Mouse (Mus musculus): Measurements from ENCODE around the gene Crmp1. TPM values are rescaled to one million over a fixed set of nuclear protein-coding genes. Genes with fewer than 3 reads are reported as not detected.

Gene Crmp1
- polyA plus RNA-seq, 1 experiment from 2014 or later, result 776 TPM

- H3K27ac ChIP-seq (replicated peaks), result no peak overlapping the region
- H3K4me2 ChIP-seq, result no peak overlapping the region
- peaks cover 89% of the 10 kb centered on the region for H3K4me1 ChIP-seq (replicated peaks)
- no peak overlapping the region for H3K4me3 ChIP-seq
- no peaks in the 10 kb centered on the region for H3K9me3 ChIP-seq
- H3K9ac ChIP-seq, result no peak overlapping the region
- ATAC-seq (ENCODE audit: low read depth), result no peak
- peaks cover 22% of the 10 kb centered on the region for H3K36me3 ChIP-seq
- no peaks in the 10 kb centered on the region for H3K27me3 ChIP-seq
- 60% methylated on average over 4 of the region's 4 CpGs for WGBS
Observed at GRCm38 (mm10) chr5:37254523-37254922, 12.8 kb downstream of the Crmp1 start.

- Histone ChIP-seq H3K36me3 (peaks cover 14% of the 10 kb centered on the region), H3K9ac (no peak overlapping the region), H3K4me2 (no peak overlapping the region), H3K27me3 (no peaks in the 10 kb centered on the region), H3K27ac (replicated peaks) (0 out of 2 replicates have a peak overlapping the region, but pooled peaks have one; percentile 7), H3K4me3 (no peak overlapping the region), H3K9me3 (no peaks in the 10 kb centered on the region), H3K4me1 (replicated peaks) (peaks cover 88% of the 10 kb centered on the region)
- WGBS, result 61% methylated on average over 7 of the region's 7 CpGs
- ATAC-seq (ENCODE audit: low read depth), result no peak
Observed at GRCm38 (mm10) chr5:37256823-37257222, 15.1 kb downstream of the Crmp1 start.

- Histone ChIP-seq H3K9me3 (no peaks in the 10 kb centered on the region), H3K4me3 (no peak overlapping the region), H3K27ac (replicated peaks) (0 out of 2 replicates have a peak overlapping the region, but pooled peaks have one; percentile 23), H3K4me1 (replicated peaks) (peaks cover 87% of the 10 kb centered on the region), H3K4me2 (no peak overlapping the region), H3K36me3 (peaks cover 11% of the 10 kb centered on the region), H3K9ac (no peak overlapping the region), H3K27me3 (no peaks in the 10 kb centered on the region)
- 63% methylated on average over 5 of the region's 5 CpGs for WGBS
- ATAC-seq (ENCODE audit: low read depth), result no peak
Observed at GRCm38 (mm10) chr5:37257243-37257642, 15.5 kb downstream of the Crmp1 start.

- WGBS, result 35% methylated on average over 5 of the region's 5 CpGs
Observed at GRCm38 (mm10) chr5:37261734-37262133, 20.0 kb downstream of the Crmp1 start.

GRCm38 (mm10) chr5:37263816-37264215, 22.1 kb downstream of the Crmp1 start:
- Histone ChIP-seq H3K4me3 (no peak overlapping the region), H3K9ac (no peak overlapping the region), H3K9me3 (no peaks in the 10 kb centered on the region), H3K27ac (replicated peaks) (no peak overlapping the region), H3K27me3 (no peaks in the 10 kb centered on the region), H3K4me2 (no peak overlapping the region), H3K36me3 (peaks cover 36% of the 10 kb centered on the region), H3K4me1 (replicated peaks) (peaks cover 51% of the 10 kb centered on the region)
- WGBS, result 46% methylated on average over 6 of the region's 6 CpGs
- no peak for ATAC-seq (ENCODE audit: low read depth)

More at GRCm38 (mm10) chr5:37261734-37262133, 20.0 kb downstream of the Crmp1 start:
- Histone ChIP-seq H3K9ac (no peak overlapping the region), H3K4me1 (replicated peaks) (peaks cover 70% of the 10 kb centered on the region), H3K9me3 (no peaks in the 10 kb centered on the region), H3K4me2 (no peak overlapping the region), H3K36me3 (peaks cover 18% of the 10 kb centered on the region), H3K27ac (replicated peaks) (0 out of 2 replicates have a peak overlapping the region, but pooled peaks have one; percentile 14), H3K4me3 (no peak overlapping the region), H3K27me3 (no peaks in the 10 kb centered on the region)
- peak; percentile 52 for ATAC-seq (ENCODE audit: low read depth)

GRCm38 (mm10) chr5:37281021-37281420, 39.3 kb downstream of the Crmp1 start:
- Histone ChIP-seq H3K27ac (replicated peaks) (no peak overlapping the region), H3K36me3 (peaks cover 94% of the 10 kb centered on the region), H3K9me3 (no peaks in the 10 kb centered on the region), H3K4me2 (no peak overlapping the region), H3K9ac (no peak overlapping the region), H3K4me1 (replicated peaks) (no peaks in the 10 kb centered on the region), H3K27me3 (no peaks in the 10 kb centered on the region), H3K4me3 (no peak overlapping the region)
- WGBS, result 92% methylated on average over 11 of the region's 11 CpGs
- ATAC-seq (ENCODE audit: low read depth), result no peak

- 62% methylated on average over 3 of the region's 3 CpGs for WGBS
- no peaks in the 10 kb centered on the region for H3K9me3 ChIP-seq
- H3K9ac ChIP-seq, result no peak overlapping the region
- no peaks in the 10 kb centered on the region for H3K27me3 ChIP-seq
- 0 out of 2 replicates have a peak overlapping the region, but pooled peaks have one; percentile 7 for H3K27ac ChIP-seq (replicated peaks)
- H3K4me1 ChIP-seq (replicated peaks), result no peaks in the 10 kb centered on the region
- peaks cover 89% of the 10 kb centered on the region for H3K36me3 ChIP-seq
- H3K4me3 ChIP-seq, result no peak overlapping the region
- ATAC-seq (ENCODE audit: low read depth), result peak; percentile 51
- H3K4me2 ChIP-seq, result no peak overlapping the region
Observed at GRCm38 (mm10) chr5:37288374-37288773, 46.6 kb downstream of the Crmp1 start.

GRCm38 (mm10) chr5:37289236-37289635, 47.5 kb downstream of the Crmp1 start:
- no peak overlapping the region for H3K4me3 ChIP-seq
- ATAC-seq (ENCODE audit: low read depth), result peak; percentile 21; the same call in 1 of the 2 replicates
- H3K9me3 ChIP-seq, result no peaks in the 10 kb centered on the region
- no peak overlapping the region for H3K27ac ChIP-seq (replicated peaks)
- H3K27me3 ChIP-seq, result no peaks in the 10 kb centered on the region
- no peaks in the 10 kb centered on the region for H3K4me1 ChIP-seq (replicated peaks)
- H3K4me2 ChIP-seq, result no peak overlapping the region
- WGBS, result 19% methylated on average over 3 of the region's 3 CpGs
- no peak overlapping the region for H3K9ac ChIP-seq
- peaks cover 80% of the 10 kb centered on the region for H3K36me3 ChIP-seq

GRCm38 (mm10) chr5:37290983-37291382, 49.2 kb downstream of the Crmp1 start:
- no peak for ATAC-seq (ENCODE audit: low read depth)
- H3K4me2 ChIP-seq, result no peak overlapping the region
- H3K27ac ChIP-seq (replicated peaks), result no peak overlapping the region
- 72% methylated on average over 9 of the region's 9 CpGs for WGBS
- H3K9me3 ChIP-seq, result no peaks in the 10 kb centered on the region
- H3K4me1 ChIP-seq (replicated peaks), result no peaks in the 10 kb centered on the region
- H3K36me3 ChIP-seq, result peaks cover 67% of the 10 kb centered on the region
- no peak overlapping the region for H3K9ac ChIP-seq
- H3K4me3 ChIP-seq, result no peak overlapping the region
- H3K27me3 ChIP-seq, result no peaks in the 10 kb centered on the region

- 0 out of 2 replicates have a peak, but pooled peaks have one; percentile 16 for ATAC-seq (ENCODE audit: low read depth)
- Histone ChIP-seq H3K27ac (replicated peaks) (no peak overlapping the region), H3K4me2 (no peak overlapping the region), H3K9ac (no peak overlapping the region), H3K4me3 (no peak overlapping the region), H3K36me3 (peaks cover 11% of the 10 kb centered on the region), H3K27me3 (no peaks in the 10 kb centered on the region), H3K9me3 (no peaks in the 10 kb centered on the region), H3K4me1 (replicated peaks) (no peaks in the 10 kb centered on the region)
- WGBS, result 73% methylated on average over 10 of the region's 10 CpGs
Observed at GRCm38 (mm10) chr5:37296717-37297116, 55.0 kb downstream of the Crmp1 start.

- Histone ChIP-seq H3K36me3 (no peaks in the 10 kb centered on the region), H3K4me1 (replicated peaks) (no peaks in the 10 kb centered on the region), H3K4me3 (no peak overlapping the region), H3K27ac (replicated peaks) (no peak overlapping the region), H3K4me2 (no peak overlapping the region), H3K9me3 (no peaks in the 10 kb centered on the region), H3K9ac (no peak overlapping the region), H3K27me3 (no peaks in the 10 kb centered on the region)
- 0 out of 2 replicates have a peak, but pooled peaks have one; percentile 5 for ATAC-seq (ENCODE audit: low read depth)
- 30% methylated on average over 7 of the region's 7 CpGs for WGBS
Observed at GRCm38 (mm10) chr5:37298370-37298769, 56.6 kb downstream of the Crmp1 start.

GRCm38 (mm10) chr5:37310026-37310425, 68.3 kb downstream of the Crmp1 start:
- H3K4me3 ChIP-seq, result no peak overlapping the region
- H3K9me3 ChIP-seq, result peaks cover 8% of the 10 kb centered on the region; the same call in 1 of the 2 replicates
- peaks cover 13% of the 10 kb centered on the region for H3K36me3 ChIP-seq
- H3K9ac ChIP-seq, result no peak overlapping the region
- H3K4me1 ChIP-seq (replicated peaks), result no peaks in the 10 kb centered on the region
- H3K27ac ChIP-seq (replicated peaks), result no peak overlapping the region
- no peak for ATAC-seq (ENCODE audit: low read depth)
- no peaks in the 10 kb centered on the region for H3K27me3 ChIP-seq
- WGBS, result 91% methylated on average over 9 of the region's 9 CpGs
- no peak overlapping the region for H3K4me2 ChIP-seq

Measured in neural tube, embryonic 13.5 days (tissue).